27 mouse cellular contexts compared by ENCODE assay signal in genomic region chr1:105784257-105785016, GRCm38 (mm10). TPM values are rescaled to one million over a fixed set of nuclear protein-coding genes. Genes with fewer than 3 reads are reported as not detected.
DNase-seq lines count a peak whose midpoint lies in the region; ATAC-seq and TF ChIP-seq lines count a peak whose summit lies in the region.
"Had no signal": no experiment of that assay in that cellular context is flagged by ENCODE, and none has a peak within 500 bp of the region (broad histone marks: within the 10 kb centered on the region; RNA-seq: fewer than 3 reads in every experiment).

No protein-coding gene starts in this region.

- no peak for TF ChIP-seq POLR2A in lung, adult 2 months (IDR thresholded peaks at IDR 0.05; ENCODE audit: borderline replicate concordance, extremely low read depth, low read depth, low read length)

- WGBS in kidney, postnatal 0 days = 47% methylated on average over 5 of the region's 5 CpGs
- 53% methylated on average over 5 of the region's 5 CpGs for WGBS in lung, postnatal 0 days
- 54% methylated on average over 5 of the region's 5 CpGs for WGBS in lung, adult 2 months
- WGBS in intestine, postnatal 0 days = 31% methylated on average over 5 of the region's 5 CpGs

- intact Hi-C loops in left cerebral cortex, postnatal 4 days (cut with DNase I) = no loop called here

- peaks cover 9% of the 10 kb centered on the region for H3K4me1 ChIP-seq in kidney, postnatal 0 days (replicated peaks; ENCODE audit: insufficient read depth, low read length)
- H3K4me1 ChIP-seq in lung, postnatal 0 days (ENCODE audit: insufficient read depth, low read depth, low read length) = no peaks in the 10 kb centered on the region; the same call in 1 of the 2 replicates
- H3K4me1 ChIP-seq in lung, adult 2 months (ENCODE audit: control insufficient read depth, insufficient read depth, low read length) = peaks cover 2% of the 10 kb centered on the region; the same call in 1 of the 2 replicates
- H3K4me1 ChIP-seq in intestine, postnatal 0 days (replicated peaks; ENCODE audit: control insufficient read depth, insufficient read depth, low read length) = 0 out of 2 replicates have a peak, but pooled peaks cover 8% of the 10 kb centered on the region

- no peak overlapping the region for H3K4me2 ChIP-seq in kidney, postnatal 0 days (ENCODE audit: low read length)
- H3K4me2 ChIP-seq in lung, postnatal 0 days (replicated peaks; ENCODE audit: low read depth, low read length) = no peak overlapping the region
- peak overlapping the region; percentile 45 for H3K4me2 ChIP-seq in intestine, postnatal 0 days (replicated peaks; ENCODE audit: low read depth)
- H3K4me2 ChIP-seq: heart, embryonic 12.5 days; limb, embryonic 15.5 days; neural tube, embryonic 13.5 days had no signal

- no peaks in the 10 kb centered on the region for H3K36me3 ChIP-seq in kidney, postnatal 0 days (ENCODE audit: insufficient read depth, low read length)
- no peaks in the 10 kb centered on the region for H3K36me3 ChIP-seq in lung, postnatal 0 days (ENCODE audit: insufficient read depth, low read length)
- H3K36me3 ChIP-seq in intestine, postnatal 0 days (ENCODE audit: control insufficient read depth, insufficient read depth) = peaks cover 6% of the 10 kb centered on the region; the same call in 1 of the 2 replicates
- H3K36me3 ChIP-seq: forebrain, embryonic 10.5 days; G1E; heart, embryonic 12.5 days; hindbrain, embryonic 10.5 days; limb, embryonic 15.5 days; neural tube, embryonic 13.5 days had no signal

- peak; percentile 15 for DNase-seq in kidney, postnatal 0 days (ENCODE audit: low spot score)
- DNase-seq in kidney, adult 8-10 months = no peak
- no peak for DNase-seq in lung, postnatal 0 days (ENCODE audit: low spot score)
- no peak for DNase-seq in lung, adult 2 months
- no peak for DNase-seq in left cerebral cortex, postnatal 4 days
- DNase-seq in cerebellum, postnatal 4 days (ENCODE audit: low spot score in 2 of 2) = no peak
- DNase-seq: B cell, adult 2 months; cerebellum, adult 11-12 months; cerebellum, postnatal 10 days; gastrocnemius, postnatal 10 days; kidney, adult 18-20 months; retina, postnatal 1 day; right cerebral cortex, postnatal 25 days had no signal

- TF ChIP-seq EP300 in lung, postnatal 0 days (IDR thresholded peaks at IDR 0.05) = no peak

- H3K9me3 ChIP-seq in kidney, postnatal 0 days (replicated peaks; ENCODE audit: low read length) = no peaks in the 10 kb centered on the region
- no peaks in the 10 kb centered on the region for H3K9me3 ChIP-seq in lung, postnatal 0 days (ENCODE audit: low read length)
- no peaks in the 10 kb centered on the region for H3K9me3 ChIP-seq in intestine, postnatal 0 days (ENCODE audit: control insufficient read depth)
- H3K9me3 ChIP-seq: forebrain, embryonic 10.5 days; heart, embryonic 12.5 days; hindbrain, embryonic 10.5 days; limb, embryonic 15.5 days; neural tube, embryonic 13.5 days had no signal

- TF ChIP-seq CTCF in kidney, postnatal 0 days (IDR thresholded peaks at IDR 0.05; ENCODE audit: low read depth) = no peak
- no peak for TF ChIP-seq CTCF in lung, postnatal 0 days (IDR thresholded peaks at IDR 0.05)
- TF ChIP-seq CTCF in lung, adult 2 months (IDR thresholded peaks at IDR 0.05; ENCODE audit: insufficient read depth, low read length) = no peak
- TF ChIP-seq CTCF in intestine, postnatal 0 days (IDR thresholded peaks at IDR 0.05; ENCODE audit: low read depth) = no peak

- no peaks in the 10 kb centered on the region for H3K27me3 ChIP-seq in kidney, postnatal 0 days (ENCODE audit: insufficient read depth, low read length)
- H3K27me3 ChIP-seq in lung, postnatal 0 days (replicated peaks; ENCODE audit: insufficient read depth, low read length) = no peaks in the 10 kb centered on the region; the same call in none of the 2 replicates
- H3K27me3 ChIP-seq in intestine, postnatal 0 days (replicated peaks; ENCODE audit: control insufficient read depth, insufficient read depth, low read length) = no peaks in the 10 kb centered on the region
- H3K27me3 ChIP-seq: CH12.LX had no signal

- no peak overlapping the region; the same call in 1 of the 2 replicates for H3K27ac ChIP-seq in kidney, postnatal 0 days
- peak overlapping the region; percentile 26; the same call in 1 of the 2 replicates for H3K27ac ChIP-seq in lung, postnatal 0 days (ENCODE audit: low read length)
- peak overlapping the region; percentile 80 for H3K27ac ChIP-seq in intestine, postnatal 0 days (ENCODE audit: low read depth, low read length)
- H3K27ac ChIP-seq: forebrain, embryonic 10.5 days; hindbrain, embryonic 10.5 days; limb, embryonic 15.5 days; liver, embryonic 14.5 days; neural tube, embryonic 13.5 days had no signal

- no peak overlapping the region for H3K4me3 ChIP-seq in kidney, postnatal 0 days (replicated peaks; ENCODE audit: low read depth, low read length)
- no peak overlapping the region for H3K4me3 ChIP-seq in lung, postnatal 0 days (ENCODE audit: low read depth, low read length)
- H3K4me3 ChIP-seq in lung, adult 2 months (replicated peaks; ENCODE audit: extremely low read depth, low read depth, low read length) = no peak overlapping the region
- no peak overlapping the region for H3K4me3 ChIP-seq in intestine, postnatal 0 days (ENCODE audit: low read depth, low read length)
- H3K4me3 ChIP-seq: forebrain, embryonic 10.5 days; heart, embryonic 12.5 days; hindbrain, embryonic 10.5 days; limb, embryonic 15.5 days; myocyte; neural tube, embryonic 13.5 days had no signal

- ATAC-seq in kidney, postnatal 0 days (replicated peaks; ENCODE audit: low FRiP score, low read depth) = no peak
- no peak for ATAC-seq in lung, postnatal 0 days
- ATAC-seq in intestine, postnatal 0 days = peak; percentile 72
- ATAC-seq: forebrain, embryonic 16.5 days; hindbrain, embryonic 16.5 days; midbrain, embryonic 16.5 days; Patski had no signal

- no peak overlapping the region for H3K9ac ChIP-seq in kidney, postnatal 0 days (ENCODE audit: low read depth, low read length)
- no peak overlapping the region for H3K9ac ChIP-seq in lung, postnatal 0 days (replicated peaks; ENCODE audit: low read depth)
- H3K9ac ChIP-seq in intestine, postnatal 0 days (ENCODE audit: low read depth, low read length) = no peak overlapping the region
- H3K9ac ChIP-seq: heart, embryonic 12.5 days; limb, embryonic 15.5 days; liver, embryonic 14.5 days; neural tube, embryonic 13.5 days had no signal

RNA-seq across cellular contexts. Expression of gene Tnfrsf11a, which starts 3.9 kb away (rescaled TPM):
- polyA plus RNA-seq in kidney, postnatal 0 days (2015; fragmentation: Nextera tagmentation; extraction: Ambion mirVana) = 2.4 and 2.7 TPM in 2 replicates
- polyA plus RNA-seq in lung, postnatal 0 days (2015; fragmentation: Nextera tagmentation; extraction: Ambion mirVana) = 1.9 and 2.2 TPM in 2 replicates
- 4.3 TPM in 2 replicates for polyA plus RNA-seq in lung, adult 2 months (2012; rRNA removed)
- polyA plus RNA-seq in intestine, postnatal 0 days (2015; fragmentation: Nextera tagmentation; extraction: Ambion mirVana) = 23.4 and 24.3 TPM in 2 replicates
- 1 to 10 TPM; 4.4 to 5.6 TPM for total RNA-seq in left cerebral cortex, postnatal 4 days (2021)
- polyA plus RNA-seq: G1E had no signal
